Mouse (Mus musculus): ENCODE measurements at regions not wholly inside any gene's neighbourhood (a gene's known extent, or its start where the extent isn't known, plus 50 kb on each side); places are given as distances from the start of the nearest gene placed in this dataset.

DNA sequence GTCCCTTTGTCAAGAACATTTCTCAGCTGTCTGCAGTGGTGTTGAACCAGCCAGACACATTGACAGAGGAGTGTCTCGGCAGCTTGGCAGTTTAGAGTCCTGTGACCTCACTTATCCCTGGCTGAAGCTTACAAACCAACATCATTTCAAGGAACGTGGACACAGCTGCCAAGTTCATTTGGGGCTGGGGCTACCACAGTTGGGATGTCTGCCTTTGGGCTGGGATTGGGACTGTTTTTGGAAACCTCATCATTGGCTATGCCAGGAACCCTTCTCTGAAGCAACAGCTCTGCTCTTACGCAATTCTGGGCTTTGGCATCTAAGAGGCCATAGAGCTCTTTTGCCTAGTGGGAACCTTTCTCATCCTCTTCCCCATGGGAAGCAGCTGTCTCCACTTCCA, 200.4 kb downstream of the Gm15262 start:
- no peak for DNase-seq (ENCODE audit: low read depth)

DNA sequence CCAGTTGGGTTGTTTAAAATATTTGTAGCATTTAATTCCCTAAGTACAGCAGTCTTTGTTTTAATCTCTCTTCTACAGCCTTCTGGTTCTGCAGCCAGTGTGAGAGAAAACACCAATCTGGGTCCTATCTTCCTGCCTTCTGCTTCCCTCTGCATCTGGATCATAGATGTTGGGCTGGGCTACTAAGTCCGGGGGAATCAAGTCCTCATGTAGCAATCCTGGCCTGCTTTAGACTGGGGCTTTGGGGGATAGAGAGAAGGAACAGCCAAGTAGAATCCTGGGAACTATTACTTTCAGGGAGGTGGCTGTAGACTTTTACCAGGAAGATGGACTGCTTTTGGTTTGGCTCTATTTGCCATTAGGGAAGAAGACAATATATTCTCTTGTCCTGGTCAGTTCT, 205.5 kb upstream of the Rai2 start:
- DNase-seq (ENCODE audit: low read depth) = no peak

DNA sequence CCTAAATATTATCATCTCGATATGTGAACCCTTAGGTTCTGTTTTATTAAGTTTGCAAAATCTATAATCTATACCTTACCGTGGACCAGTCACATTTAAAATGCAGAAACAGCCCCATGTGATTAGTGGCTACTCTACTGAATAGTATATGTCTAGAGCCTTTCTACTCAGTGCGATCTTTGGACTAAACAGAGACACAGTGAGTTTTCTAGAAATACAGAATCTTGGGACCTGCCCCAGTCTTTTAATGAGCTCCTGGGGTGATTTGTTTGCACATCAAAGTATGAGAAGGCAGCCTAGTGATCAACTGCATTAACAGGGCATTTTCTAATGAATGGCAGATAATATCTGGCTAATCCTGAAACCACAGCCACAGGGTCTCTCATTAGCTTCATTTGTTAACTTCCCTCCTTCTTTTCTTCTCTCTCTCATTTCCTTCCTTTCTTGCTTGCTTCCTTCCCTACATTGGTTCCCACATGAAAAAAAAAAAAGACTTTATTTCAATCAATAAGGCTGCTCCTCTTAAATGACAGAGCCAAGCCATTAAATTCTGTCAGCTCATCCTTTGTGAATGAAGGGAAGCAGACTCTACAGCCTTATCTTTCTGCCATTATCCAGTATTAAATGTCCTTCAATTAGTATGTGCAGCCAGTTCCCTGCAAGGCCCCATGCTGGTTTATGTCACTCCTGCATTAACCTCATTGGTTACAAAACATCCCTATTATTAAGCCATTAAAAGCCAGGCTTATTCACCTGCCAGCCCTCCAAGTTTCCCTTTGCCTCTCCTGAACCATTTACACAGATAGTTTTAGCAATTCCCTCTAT, 193.2 kb upstream of the Rai2 start:
- DNase-seq (ENCODE audit: low read depth) = no peak

DNA sequence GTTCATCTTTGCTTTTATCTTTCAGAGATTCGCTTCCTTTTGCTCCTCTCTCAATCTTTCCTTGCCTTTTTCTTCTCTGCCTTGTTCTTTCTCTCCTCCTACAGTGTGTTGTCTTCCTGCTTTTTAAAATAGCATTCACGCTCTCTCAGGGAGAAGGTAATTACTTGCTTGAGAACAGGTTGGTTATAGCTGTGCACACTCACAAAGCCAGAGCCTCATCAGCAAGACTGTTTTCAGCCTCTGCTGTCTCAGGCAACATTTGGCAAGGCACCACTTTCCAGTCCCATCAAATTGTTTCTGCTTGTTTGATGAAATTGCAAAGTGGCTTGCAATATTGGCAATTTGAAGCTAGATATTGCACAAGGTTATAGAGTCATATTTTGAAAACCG, 192.6 kb upstream of the Rai2 start:
- no peak for DNase-seq (ENCODE audit: low read depth)

DNA sequence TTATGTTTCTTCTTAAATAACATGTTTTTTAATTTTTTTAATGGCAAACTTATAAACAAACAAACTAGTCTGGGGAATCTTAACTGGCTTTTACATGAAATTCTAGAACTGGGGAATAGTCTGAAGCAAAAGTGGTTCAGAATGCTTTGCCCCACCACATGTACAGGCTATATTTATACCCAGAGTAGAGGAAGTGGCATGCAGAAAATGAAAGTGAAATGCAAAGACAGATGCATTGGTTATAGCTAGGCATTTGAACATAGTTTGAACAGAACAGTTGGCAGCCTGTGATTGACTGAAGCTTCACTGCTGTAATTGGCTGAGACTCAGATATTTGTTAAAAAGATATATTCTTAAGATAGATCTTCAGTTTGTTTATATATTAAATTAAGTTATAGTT, 179.6 kb upstream of the Rai2 start:
- DNase-seq (ENCODE audit: low read depth) = no peak

DNA sequence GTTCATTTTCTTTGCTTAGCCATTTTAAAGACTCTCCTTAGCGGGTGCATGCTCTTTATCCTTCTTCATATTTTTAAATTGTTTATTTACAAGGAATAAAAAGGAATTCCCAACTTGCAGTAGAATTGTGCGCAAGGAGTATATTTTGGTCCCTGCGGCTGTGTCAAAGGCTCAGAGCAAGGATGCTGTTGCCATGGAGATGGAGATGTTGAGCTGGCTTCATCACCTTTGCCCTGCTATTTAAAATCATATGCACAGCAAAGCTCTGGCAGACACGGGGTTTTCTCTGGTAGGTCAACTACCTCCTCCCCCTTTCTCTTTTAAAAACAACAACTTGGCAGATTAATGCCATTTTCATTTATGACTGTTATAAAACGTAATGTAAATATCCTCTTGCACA, 160.0 kb upstream of the Rai2 start:
- DNase-seq (ENCODE audit: low read depth) = no peak

DNA sequence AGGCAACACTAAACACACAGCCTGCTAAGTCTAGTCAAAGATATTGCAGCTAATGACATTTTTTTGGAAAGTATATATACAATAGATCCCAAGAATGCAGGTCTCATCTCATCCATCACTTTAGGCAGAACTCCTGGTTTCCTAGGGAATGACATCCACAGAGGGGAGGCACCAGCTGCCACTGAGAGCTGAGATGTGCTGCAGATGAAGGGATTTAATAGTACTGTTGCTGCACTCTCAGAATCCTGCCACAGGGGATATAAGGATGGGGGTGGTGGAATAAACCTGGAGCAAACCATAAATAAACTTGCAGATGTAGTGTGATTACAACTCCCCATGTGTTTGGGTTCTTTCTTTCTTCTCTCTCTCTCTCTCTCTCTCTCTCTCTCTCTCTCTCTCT, 158.4 kb upstream of the Rai2 start:
- no peak for DNase-seq (ENCODE audit: low read depth)

DNA sequence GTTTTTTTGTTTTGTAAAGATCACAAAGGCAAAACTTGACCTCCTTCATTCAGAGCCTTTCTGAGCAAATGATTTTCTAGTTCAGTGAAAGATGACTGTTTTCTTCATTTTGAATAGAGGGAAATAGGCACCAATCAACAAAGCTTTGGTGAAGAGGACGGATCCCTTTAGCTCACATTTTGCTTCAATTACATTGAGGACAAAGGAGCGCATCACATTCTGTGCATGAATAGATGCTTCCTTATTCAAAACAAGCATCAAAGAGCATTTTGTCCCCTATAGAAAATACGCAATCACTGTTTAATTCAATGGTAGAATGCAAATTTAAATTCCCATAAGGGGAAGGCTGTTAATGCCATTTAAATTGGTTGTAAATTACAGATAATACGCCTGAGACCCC, 150.4 kb upstream of the Rai2 start:
- DNase-seq (ENCODE audit: low read depth) = no peak

DNA sequence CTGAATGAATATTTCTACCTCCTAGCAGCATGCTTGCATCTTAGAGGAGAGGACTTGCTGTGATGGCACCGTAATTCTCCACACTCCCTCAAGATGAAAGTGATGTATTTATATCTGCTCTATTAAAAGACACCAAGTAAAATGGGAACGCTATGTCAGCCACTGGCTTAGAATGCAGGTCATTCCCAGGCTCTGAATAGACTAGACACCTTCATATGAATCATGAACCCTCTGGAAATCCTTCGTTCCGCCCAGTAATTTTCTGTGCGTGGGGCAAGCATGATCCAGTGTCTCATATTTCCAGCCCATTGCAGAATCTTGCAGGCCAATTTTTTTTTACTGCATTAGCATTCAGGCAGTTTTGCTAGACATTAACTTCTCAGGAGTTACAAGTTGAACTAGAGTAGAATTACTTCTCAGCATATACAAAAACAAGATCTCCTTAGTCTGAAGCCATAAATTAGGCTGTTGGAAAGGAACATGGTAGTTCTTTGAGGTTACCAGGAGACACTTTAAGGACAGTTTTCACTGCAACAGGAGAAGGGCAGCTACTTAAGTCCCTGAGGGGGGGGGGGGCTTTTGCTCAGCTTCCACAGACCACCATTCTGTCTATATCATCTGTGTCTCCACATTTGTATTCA, 134.7 kb upstream of the Rai2 start:
- DNase-seq (ENCODE audit: low read depth) = no peak

DNA sequence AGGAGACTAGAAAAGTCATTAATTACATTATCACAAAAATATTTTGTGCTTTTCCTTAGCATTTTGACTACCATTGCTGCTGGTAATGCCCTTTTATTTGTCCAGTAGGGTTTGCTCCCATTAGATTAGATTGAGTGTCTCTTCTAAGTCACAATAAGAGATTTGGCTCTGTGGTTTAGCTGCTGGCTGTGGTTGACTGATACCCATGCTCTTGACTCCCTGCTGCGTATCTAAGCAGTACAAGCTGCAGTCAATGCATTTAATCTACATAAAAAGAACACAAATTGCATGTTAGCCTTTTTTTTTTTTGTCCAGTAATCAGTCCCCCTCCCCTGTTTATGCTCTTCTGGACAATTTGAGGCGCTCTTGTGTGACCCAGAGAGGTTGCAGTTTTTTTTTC, 133.0 kb upstream of the Rai2 start:
- DNase-seq (ENCODE audit: low read depth) = no peak

DNA sequence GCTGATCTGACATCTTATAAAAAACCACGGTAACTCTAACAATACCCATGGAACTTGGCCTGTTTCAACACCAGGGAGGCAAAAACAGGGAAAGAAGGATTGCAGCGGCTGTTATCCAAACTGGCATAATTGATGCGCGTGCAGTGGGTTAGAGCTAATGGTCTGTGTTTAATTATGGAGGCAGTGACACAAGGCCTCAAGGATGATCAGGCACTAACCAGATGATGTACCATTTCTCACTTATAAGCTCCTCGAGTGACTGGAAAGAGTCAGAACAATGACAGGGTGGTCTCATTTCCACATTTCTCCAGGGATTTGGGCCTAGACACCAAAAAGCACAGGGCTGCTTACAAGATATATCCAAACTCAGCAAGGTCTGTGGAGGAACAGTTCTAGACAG, 83.0 kb upstream of the Rai2 start:
- DNase-seq (ENCODE audit: low read depth) = no peak

DNA sequence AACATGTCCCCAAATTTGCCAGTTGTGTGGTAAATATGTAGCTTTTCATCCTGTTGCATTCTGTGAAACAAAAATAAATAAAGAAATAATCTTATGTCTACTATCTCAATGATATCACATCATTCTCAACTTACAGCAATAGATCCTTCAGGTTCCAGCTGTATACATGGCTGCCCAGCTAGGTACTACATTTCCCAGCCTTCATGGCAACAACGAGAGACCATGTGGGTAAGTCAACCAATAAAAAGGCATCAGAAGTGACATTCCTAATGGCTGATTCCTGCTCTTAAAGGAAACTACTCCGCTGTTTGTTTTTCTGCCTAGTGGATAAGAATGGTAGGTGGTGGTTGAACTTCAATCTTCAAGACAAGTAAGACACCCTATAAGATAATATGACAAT, 82.5 kb upstream of the Rai2 start:
- DNase-seq (ENCODE audit: low read depth) = peak; percentile 9

DNA sequence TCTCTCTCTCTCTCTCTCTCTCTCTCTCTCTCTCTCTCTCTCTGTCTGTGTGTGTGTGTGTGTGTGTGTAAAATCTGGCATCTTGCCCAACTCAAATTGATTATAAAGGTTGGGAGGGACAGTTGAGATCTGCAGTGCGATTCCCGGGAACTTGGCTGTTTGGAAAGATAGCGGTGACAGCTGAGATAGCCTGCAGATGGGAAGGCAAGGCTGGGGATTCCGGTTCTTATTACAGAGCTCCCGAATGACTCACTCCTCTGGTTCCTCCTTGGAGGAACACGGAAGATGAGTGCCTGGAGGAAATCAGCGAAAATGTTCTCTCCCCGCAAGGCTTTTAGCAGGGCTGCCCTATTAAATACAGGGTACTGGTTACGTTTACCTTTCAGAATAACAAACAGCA, 81.2 kb upstream of the Rai2 start:
- no peak for DNase-seq (ENCODE audit: low read depth)

DNA sequence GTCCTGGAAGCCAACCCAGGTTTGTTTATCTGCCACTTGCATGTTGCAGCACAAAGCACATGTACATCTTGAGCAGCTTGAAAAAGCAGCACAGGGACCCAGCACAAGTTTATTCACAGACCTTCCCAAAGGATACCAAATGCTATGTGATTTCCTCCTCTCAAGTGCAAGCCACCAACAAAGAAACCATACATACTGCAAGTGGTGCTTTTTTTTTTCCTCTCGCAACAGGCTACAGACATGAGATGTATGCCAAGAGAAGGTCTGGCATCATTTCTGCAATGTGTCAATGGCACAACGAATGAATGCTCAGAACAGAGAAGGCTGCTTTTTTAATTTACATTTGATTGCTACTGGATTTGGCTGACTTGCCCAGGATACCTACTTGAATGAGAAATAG, 63.8 kb upstream of the Rai2 start:
- no peak for DNase-seq (ENCODE audit: low read depth)

DNA sequence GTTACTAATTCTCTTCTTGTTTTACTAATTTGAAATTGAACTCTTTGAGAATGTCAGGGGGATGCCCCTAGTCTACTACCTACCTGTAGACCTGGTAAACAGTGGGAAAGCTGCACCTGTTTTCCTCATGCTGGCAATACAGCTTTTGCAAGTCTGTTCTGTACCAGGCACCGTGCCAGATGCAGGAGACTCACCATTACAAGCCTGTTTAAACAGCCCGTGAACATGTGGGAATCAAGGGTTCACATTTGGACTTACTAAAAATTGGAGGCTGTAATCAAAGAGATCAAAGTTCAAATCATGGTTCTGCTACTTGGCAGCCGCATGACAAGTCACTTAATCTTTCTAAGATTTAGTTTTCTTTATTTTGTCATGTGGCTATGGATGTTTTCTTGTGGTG, 56.8 kb upstream of the Rai2 start:
- no peak for DNase-seq (ENCODE audit: low read depth)

DNA sequence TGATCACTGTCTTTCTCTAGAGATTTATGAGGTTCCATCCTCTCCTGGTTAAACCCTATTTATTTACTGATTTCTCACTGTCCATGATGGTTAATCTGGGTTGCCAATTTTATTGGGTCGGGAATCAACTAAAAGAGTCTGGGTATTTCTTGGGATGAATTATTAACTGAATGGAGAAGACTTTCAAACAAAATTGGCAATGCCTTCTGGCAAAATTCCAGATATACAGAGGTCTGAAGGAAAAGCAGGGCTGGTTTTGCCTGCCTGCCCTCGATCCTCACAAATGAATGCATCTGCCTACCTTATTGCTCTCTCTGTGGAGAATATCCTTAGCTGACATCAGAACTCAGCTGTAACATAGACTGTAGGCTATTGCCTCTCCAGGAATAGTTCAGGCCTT, 54.9 kb upstream of the Rai2 start:
- no peak for DNase-seq (ENCODE audit: low read depth)

Data from NIH3T3 (cell line).